Mouse (Mus musculus) embryonic fibroblast, embryonic 13.5 days (primary cell): ENCODE data around the gene Lrmp.

Source experiments
- CTCF ChIP-seq: IDR thresholded peaks from 2 replicates; pipeline ENCODE4 v1.5.1; 2011; ENCODE audit warnings: mild to moderate bottlenecking, control low read depth, low read length, moderate library complexity, borderline replicate concordance; ENCODE audit not compliant: insufficient read depth
- POLR2A ChIP-seq: IDR thresholded peaks from 2 replicates; pipeline ENCODE4 v1.6.1; 2011; ENCODE audit warnings: low read depth, mild to moderate bottlenecking, control low read depth, low read length, moderate library complexity

GRCm38 (mm10) chr6:145121590-145122420 is 6.4 kb downstream of the Lrmp start:
- TF ChIP-seq POLR2A, result no peak
- no peak for TF ChIP-seq CTCF
